Mouse (Mus musculus) liver, embryonic 14.5 days (tissue): ENCODE data around the gene Meox2. TPM values are rescaled to one million over a fixed set of nuclear protein-coding genes. Genes with fewer than 3 reads are reported as not detected.

Experiments used
- ATAC-seq: fragments of 200-750 bp; cut with Nextera tagmentation; 2 replicates; pipeline ENCODE4 v1.8.0; 2017; ENCODE audit warnings: moderate number of reproducible peaks, mild to moderate bottlenecking, moderate library complexity; ENCODE audit not compliant: insufficient read depth
- DNase-seq, 3 experiments: peaks; one replicate each; pipeline ENCODE4 v3.0.0-alpha.2; 2012 to 2013; ENCODE audit warnings: low read depth in 3 of 3, low spot score in 3 of 3
- H3K27ac ChIP-seq: fragments of 300-500 bp; sonication (generic); 2 replicates; pipeline ENCODE4 v1.5.1; 2014; ENCODE audit warnings: moderate library complexity, mild to moderate bottlenecking, control low read depth, inconsistent platforms
- H3K27me3 ChIP-seq: fragments of 300-500 bp; sonication (generic); 2 replicates; pipeline ENCODE4 v1.6.1; 2014; ENCODE audit warnings: mild to moderate bottlenecking, low read length, moderate library complexity; ENCODE audit not compliant: control insufficient read depth, insufficient read depth
- H3K36me3 ChIP-seq: fragments of 300-500 bp; sonication (generic); replicated peaks from 2 replicates; pipeline ENCODE4 v1.6.1; 2014; ENCODE audit warnings: low read depth; ENCODE audit not compliant: control insufficient read depth, insufficient read depth
- H3K4me1 ChIP-seq, 2 experiments: fragments of 200-500 bp in 1 of 2; fragments of 300-500 bp in 1 of 2; sonication (generic) in 1 of 2; replicated peaks; 2 replicates each; pipeline ENCODE4 v1.6.1; 2012 to 2014; ENCODE audit warnings: antibody characterized with exemption in 1 of 2, inconsistent platforms in 1 of 2, low read length in 1 of 2; ENCODE audit not compliant: control insufficient read depth in 2 of 2, insufficient read depth in 2 of 2
- H3K4me2 ChIP-seq: fragments of 300-500 bp; sonication (generic); 2 replicates; pipeline ENCODE4 v1.6.1; 2014; ENCODE audit warnings: low read depth, mild to moderate bottlenecking, control low read depth, moderate library complexity
- H3K4me3 ChIP-seq, 2 experiments: fragments of 200-500 bp in 1 of 2; fragments of 300-500 bp in 1 of 2; sonication (generic) in 1 of 2; 2 replicates each; pipeline ENCODE4 v1.5.1; 2012 to 2014; ENCODE audit warnings: low read depth in 2 of 2, low read length in 2 of 2, mild to moderate bottlenecking in 2 of 2, control low read depth in 1 of 2, inconsistent platforms in 1 of 2, moderate library complexity in 1 of 2; ENCODE audit not compliant: insufficient read depth in 1 of 2
- H3K9ac ChIP-seq: fragments of 300-500 bp; sonication (generic); replicated peaks from 2 replicates; pipeline ENCODE4 v1.6.1; 2014; ENCODE audit warnings: mild to moderate bottlenecking, control low read depth, moderate library complexity
- H3K9me3 ChIP-seq: fragments of 300-500 bp; sonication (generic); 2 replicates; pipeline ENCODE4 v1.6.1; 2016; ENCODE audit warnings: low read length, mixed read lengths; ENCODE audit not compliant: control insufficient read depth
- CTCF ChIP-seq: IDR thresholded peaks from 2 replicates; pipeline ENCODE4 v1.5.1; 2016; ENCODE audit warnings: antibody characterized with exemption, low read depth, control low read depth
- EP300 ChIP-seq: IDR thresholded peaks from 2 replicates; pipeline ENCODE4 v1.6.1; 2016; ENCODE audit warnings: antibody characterized with exemption, low read depth
- WGBS: fragments of 180-500 bp; shearing (Covaris S2); extraction: QIAGEN DNeasy Blood & Tissue Kit; methylation state at CpG from one replicate; pipeline ENCODE4 v1.1.7; 2014; ENCODE audit not compliant: insufficient replicate concordance; 5-methylcytosine and 5-hydroxymethylcytosine counted together
- polyA plus RNA-seq, 2 experiments: library from polyadenylated mRNA; depleted of rRNA in 1 of 2; stranded (reverse) in 1 of 2; unstranded in 1 of 2; fragments of >200 nt; fragmentation: Nextera tagmentation in 1 of 2; extraction: Ambion mirVana in 1 of 2; gene quantifications; 2 replicates each; pipeline versions ENCODE4 v1.2.1 to v1.2.3; 2012 to 2014

Gene Meox2
- polyA plus RNA-seq, 2 experiments: 0.05 to 0.11 TPM

DNA sequence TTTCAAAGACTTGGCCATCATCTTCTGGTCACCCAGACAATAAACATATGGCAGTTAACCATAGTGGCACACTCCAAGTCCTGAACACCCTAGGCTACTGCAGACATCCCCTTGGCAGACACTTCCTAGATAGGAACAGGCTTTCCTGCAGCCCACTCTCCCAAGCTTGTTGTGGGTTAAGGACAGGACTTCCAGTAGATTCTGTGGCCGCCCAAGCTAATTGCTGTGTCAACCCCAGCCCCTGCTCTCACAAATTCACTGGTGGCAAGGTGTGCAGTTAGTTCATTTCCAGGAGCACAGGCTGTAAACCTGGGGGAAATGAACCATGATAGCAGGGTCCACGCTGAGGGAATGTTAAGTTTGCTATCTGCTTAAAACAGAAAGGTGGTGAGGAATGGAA, 1.2 kb upstream of the Meox2 start:
- H3K9me3 ChIP-seq: no peaks in the 10 kb centered on the region
- H3K27me3 ChIP-seq: peaks cover 22% of the 10 kb centered on the region
- H3K4me1 ChIP-seq: no peaks in the 10 kb centered on the region
- TF ChIP-seq CTCF (no peak), EP300 (no peak)
- no peak overlapping the region for H3K27ac ChIP-seq
- no peak overlapping the region for H3K4me3 ChIP-seq
- no peak for DNase-seq
- no peak overlapping the region for H3K9ac ChIP-seq
- no peaks in the 10 kb centered on the region for H3K36me3 ChIP-seq
- WGBS: 25% methylated on average over 2 of the region's 2 CpGs
- no peak for ATAC-seq
- H3K4me2 ChIP-seq: no peak overlapping the region

GRCm38 (mm10) chr12:37107713-37108389, 489 bp upstream of the Meox2 start:
- Histone ChIP-seq H3K9ac (no peak overlapping the region), H3K9me3 (no peaks in the 10 kb centered on the region), H3K4me3 (no peak overlapping the region), H3K4me2 (peak overlapping the region; percentile 56; the same call in 1 of the 2 replicates), H3K27ac (no peak overlapping the region), H3K36me3 (no peaks in the 10 kb centered on the region), H3K27me3 (peaks cover 22% of the 10 kb centered on the region), H3K4me1 (no peaks in the 10 kb centered on the region)
- WGBS: 14% methylated on average over 20 of the region's 20 CpGs
- ATAC-seq (no peak), DNase-seq (no peak)
- TF ChIP-seq CTCF (no peak), EP300 (no peak)

DNA sequence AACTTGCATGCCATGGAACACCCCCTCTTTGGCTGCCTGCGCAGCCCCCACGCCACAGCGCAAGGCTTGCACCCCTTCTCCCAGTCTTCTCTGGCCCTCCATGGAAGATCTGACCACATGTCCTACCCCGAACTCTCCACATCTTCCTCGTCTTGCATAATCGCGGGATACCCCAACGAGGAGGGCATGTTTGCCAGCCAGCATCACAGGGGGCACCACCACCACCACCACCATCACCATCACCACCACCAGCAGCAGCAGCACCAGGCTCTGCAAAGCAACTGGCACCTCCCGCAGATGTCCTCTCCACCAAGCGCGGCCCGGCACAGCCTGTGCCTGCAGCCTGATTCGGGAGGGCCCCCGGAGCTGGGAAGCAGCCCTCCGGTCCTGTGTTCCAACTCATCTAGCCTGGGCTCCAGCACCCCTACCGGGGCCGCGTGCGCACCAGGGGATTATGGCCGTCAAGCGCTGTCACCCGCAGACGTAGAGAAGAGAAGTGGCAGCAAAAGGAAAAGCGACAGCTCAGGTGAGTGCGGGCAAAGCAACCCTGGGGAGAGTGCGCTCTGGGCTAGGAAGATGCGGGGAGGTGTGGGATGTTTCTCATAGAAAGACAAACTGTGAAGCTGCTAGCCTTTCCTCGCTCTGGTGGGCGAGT, 606 bp downstream of the Meox2 start:
- Histone ChIP-seq H3K9ac (no peak overlapping the region), H3K4me2 (peak overlapping the region; percentile 56), H3K27me3 (peaks cover 22% of the 10 kb centered on the region), H3K36me3 (no peaks in the 10 kb centered on the region), H3K9me3 (no peaks in the 10 kb centered on the region), H3K27ac (no peak overlapping the region), H3K4me3 (peak overlapping the region; percentile 7 to 25; a peak in 3 of 4 replicates), H3K4me1 (no peaks in the 10 kb centered on the region)
- ATAC-seq (no peak), DNase-seq (no peak)
- 2% methylated on average over 29 of the region's 29 CpGs for WGBS
- TF ChIP-seq CTCF: no peak
- no peak for TF ChIP-seq EP300

GRCm38 (mm10) chr12:37109474-37110012, 1.2 kb downstream of the Meox2 start:
- peaks cover 22% of the 10 kb centered on the region for H3K27me3 ChIP-seq
- DNase-seq: no peak
- H3K36me3 ChIP-seq: no peaks in the 10 kb centered on the region
- no peaks in the 10 kb centered on the region for H3K9me3 ChIP-seq
- H3K27ac ChIP-seq: no peak overlapping the region
- WGBS: 8% methylated on average over 18 of the region's 18 CpGs
- H3K9ac ChIP-seq: no peak overlapping the region
- peak overlapping the region; percentile 56 for H3K4me2 ChIP-seq
- H3K4me1 ChIP-seq: no peaks in the 10 kb centered on the region
- H3K4me3 ChIP-seq: peak overlapping the region; percentile 7 to 25; a peak in 3 of 4 replicates
- TF ChIP-seq CTCF (no peak), EP300 (no peak)
- ATAC-seq: no peak

DNA sequence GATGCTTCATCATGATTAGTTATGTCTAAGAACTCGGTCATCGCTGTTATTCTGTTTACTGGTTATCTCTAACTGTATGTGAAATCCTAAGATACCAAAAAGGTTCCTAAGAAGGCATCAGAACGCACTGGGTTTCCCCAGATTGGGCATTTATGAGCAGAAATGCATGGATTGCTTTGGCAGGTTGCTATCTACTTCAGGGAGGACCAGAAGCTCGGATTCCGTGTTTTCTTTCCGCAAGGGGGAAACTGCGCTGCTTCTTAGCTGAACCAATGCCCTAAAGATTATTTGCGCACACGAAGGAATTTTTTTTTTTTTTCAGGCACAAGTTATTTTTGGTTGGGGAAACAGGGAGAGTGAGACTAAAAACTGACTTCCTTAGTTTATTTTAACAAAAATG, 2.6 kb downstream of the Meox2 start:
- Histone ChIP-seq H3K4me2 (no peak overlapping the region), H3K9me3 (no peaks in the 10 kb centered on the region), H3K4me3 (no peak overlapping the region), H3K4me1 (no peaks in the 10 kb centered on the region), H3K27me3 (peaks cover 22% of the 10 kb centered on the region), H3K27ac (no peak overlapping the region), H3K36me3 (no peaks in the 10 kb centered on the region), H3K9ac (no peak overlapping the region)
- 56% methylated on average over 9 of the region's 9 CpGs for WGBS
- DNase-seq: no peak
- no peak for TF ChIP-seq CTCF
- no peak for TF ChIP-seq EP300
- ATAC-seq: no peak
